Mouse (Mus musculus): ENCODE measurements at regions not wholly inside any gene's neighbourhood (a gene's known extent, or its start where the extent isn't known, plus 50 kb on each side); places are given as distances from the start of the nearest gene placed in this dataset.

GRCm38 (mm10) chr16:78877941-78878340, 52.8 kb upstream of the Chodl start:
- no peak for DNase-seq (ENCODE audit: low spot score)
- H3K4me1 ChIP-seq (ENCODE audit: insufficient read depth, low read depth, low read length): no peaks in the 10 kb centered on the region
- no peaks in the 10 kb centered on the region for H3K36me3 ChIP-seq (replicated peaks)
- no peak overlapping the region for H3K4me3 ChIP-seq (ENCODE audit: low read depth, low read length)
- peaks cover 6% of the 10 kb centered on the region; the same call in 1 of the 2 replicates for H3K9me3 ChIP-seq (replicated peaks)
- TF ChIP-seq GATA1 (IDR thresholded peaks at IDR 0.05; ENCODE audit: borderline replicate concordance, low read length) (no peak), POLR2AphosphoS5 (IDR thresholded peaks at IDR 0.05; ENCODE audit: insufficient replicate concordance, low read depth, low read length) (no peak), CTCF (IDR thresholded peaks at IDR 0.05; ENCODE audit: low read depth, low read length) (no peak), GATA2 (IDR thresholded peaks at IDR 0.05; ENCODE audit: borderline replicate concordance, low read depth, low read length) (no peak), TAL1 (conservative IDR thresholded peaks at IDR 0.05; ENCODE audit: low read depth, low read length) (no peak)
- no peaks in the 10 kb centered on the region for H3K27me3 ChIP-seq (ENCODE audit: insufficient read depth, low read length)
- no peak for ATAC-seq (ENCODE audit: extremely low read depth, insufficient number of reproducible peaks, low FRiP score, poor library complexity, severe bottlenecking)

DNA sequence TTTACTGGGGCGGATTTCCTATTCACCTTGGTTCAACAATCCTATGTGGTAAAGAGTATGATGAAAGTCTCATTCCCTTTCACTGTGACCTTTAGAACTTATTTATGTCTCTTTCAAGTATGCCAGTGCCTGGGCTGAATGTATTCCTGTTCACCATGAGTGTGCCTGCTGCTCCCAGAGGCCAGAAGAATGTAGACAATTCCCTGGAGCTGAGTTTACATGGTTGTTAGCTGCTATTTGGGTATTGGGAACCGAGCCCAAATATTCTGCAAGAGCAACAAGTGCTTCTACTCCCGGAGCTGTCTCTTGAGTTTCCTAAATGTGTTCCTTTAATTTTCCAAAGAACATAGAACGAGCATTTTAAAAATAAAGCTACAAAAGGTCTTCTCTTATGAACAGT, 71.7 kb upstream of the Chodl start:
- ATAC-seq (ENCODE audit: extremely low read depth, insufficient number of reproducible peaks, low FRiP score, poor library complexity, severe bottlenecking): no peak
- no peak overlapping the region for H3K4me3 ChIP-seq (ENCODE audit: low read depth, low read length)
- no peak for TF ChIP-seq GATA2 (IDR thresholded peaks at IDR 0.05; ENCODE audit: borderline replicate concordance, low read depth, low read length)
- TF ChIP-seq GATA1 (IDR thresholded peaks at IDR 0.05; ENCODE audit: borderline replicate concordance, low read length): no peak
- no peak for TF ChIP-seq POLR2AphosphoS5 (IDR thresholded peaks at IDR 0.05; ENCODE audit: insufficient replicate concordance, low read depth, low read length)
- TF ChIP-seq CTCF (IDR thresholded peaks at IDR 0.05; ENCODE audit: low read depth, low read length): no peak
- TF ChIP-seq TAL1 (conservative IDR thresholded peaks at IDR 0.05; ENCODE audit: low read depth, low read length): no peak

GRCm38 (mm10) chr16:78830957-78831356, 99.8 kb upstream of the Chodl start:
- Histone ChIP-seq H3K9me3 (replicated peaks) (peaks cover 4% of the 10 kb centered on the region), H3K36me3 (replicated peaks) (no peaks in the 10 kb centered on the region), H3K4me3 (ENCODE audit: low read depth, low read length) (no peak overlapping the region), H3K4me1 (ENCODE audit: insufficient read depth, low read depth, low read length) (no peaks in the 10 kb centered on the region), H3K27me3 (ENCODE audit: insufficient read depth, low read length) (no peaks in the 10 kb centered on the region)
- no peak for DNase-seq (ENCODE audit: low spot score)
- ATAC-seq (ENCODE audit: extremely low read depth, insufficient number of reproducible peaks, low FRiP score, poor library complexity, severe bottlenecking): no peak
- TF ChIP-seq POLR2AphosphoS5 (IDR thresholded peaks at IDR 0.05; ENCODE audit: insufficient replicate concordance, low read depth, low read length) (no peak), TAL1 (conservative IDR thresholded peaks at IDR 0.05; ENCODE audit: low read depth, low read length) (no peak), GATA1 (IDR thresholded peaks at IDR 0.05; ENCODE audit: borderline replicate concordance, low read length) (no peak), GATA2 (IDR thresholded peaks at IDR 0.05; ENCODE audit: borderline replicate concordance, low read depth, low read length) (no peak), CTCF (IDR thresholded peaks at IDR 0.05; ENCODE audit: low read depth, low read length) (no peak)

More for the DNA sequence above, 71.7 kb upstream of the Chodl start:
- no peaks in the 10 kb centered on the region for H3K27me3 ChIP-seq (ENCODE audit: insufficient read depth, low read length)
- no peaks in the 10 kb centered on the region for H3K4me1 ChIP-seq (ENCODE audit: insufficient read depth, low read depth, low read length)
- peaks cover 6% of the 10 kb centered on the region; the same call in 1 of the 2 replicates for H3K9me3 ChIP-seq (replicated peaks)
- H3K36me3 ChIP-seq (replicated peaks): no peaks in the 10 kb centered on the region
- no peak for DNase-seq (ENCODE audit: low spot score)

DNA sequence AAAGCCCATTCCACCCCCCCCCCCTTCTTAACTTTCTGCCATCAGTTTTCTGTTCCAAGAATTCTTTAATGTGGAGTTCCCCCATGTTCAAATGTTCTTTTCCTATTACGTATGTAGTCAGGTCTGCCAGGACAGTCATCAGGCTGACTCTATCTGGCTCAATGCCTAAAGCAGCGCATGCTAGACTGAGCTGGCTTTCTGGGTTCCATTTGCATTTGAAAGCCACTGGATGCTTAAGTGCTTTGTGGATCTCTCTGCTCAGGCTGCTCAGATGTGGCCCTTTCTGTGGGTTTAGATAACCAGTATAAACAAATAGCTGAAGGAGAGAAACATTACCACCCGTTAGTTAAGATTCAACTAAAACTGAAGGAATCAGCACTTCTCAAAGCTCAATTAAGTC, 103.0 kb upstream of the Chodl start:
- Histone ChIP-seq H3K4me3 (ENCODE audit: low read depth, low read length) (no peak overlapping the region), H3K9me3 (replicated peaks) (peaks cover 6% of the 10 kb centered on the region), H3K36me3 (replicated peaks) (no peaks in the 10 kb centered on the region), H3K27me3 (ENCODE audit: insufficient read depth, low read length) (no peaks in the 10 kb centered on the region), H3K4me1 (ENCODE audit: insufficient read depth, low read depth, low read length) (no peaks in the 10 kb centered on the region)
- DNase-seq (ENCODE audit: low spot score): no peak
- no peak for TF ChIP-seq CTCF (IDR thresholded peaks at IDR 0.05; ENCODE audit: low read depth, low read length)
- no peak for TF ChIP-seq GATA2 (IDR thresholded peaks at IDR 0.05; ENCODE audit: borderline replicate concordance, low read depth, low read length)
- TF ChIP-seq TAL1 (conservative IDR thresholded peaks at IDR 0.05; ENCODE audit: low read depth, low read length): no peak
- no peak for TF ChIP-seq GATA1 (IDR thresholded peaks at IDR 0.05; ENCODE audit: borderline replicate concordance, low read length)
- TF ChIP-seq POLR2AphosphoS5 (IDR thresholded peaks at IDR 0.05; ENCODE audit: insufficient replicate concordance, low read depth, low read length): no peak
- ATAC-seq (ENCODE audit: extremely low read depth, insufficient number of reproducible peaks, low FRiP score, poor library complexity, severe bottlenecking): no peak

DNA sequence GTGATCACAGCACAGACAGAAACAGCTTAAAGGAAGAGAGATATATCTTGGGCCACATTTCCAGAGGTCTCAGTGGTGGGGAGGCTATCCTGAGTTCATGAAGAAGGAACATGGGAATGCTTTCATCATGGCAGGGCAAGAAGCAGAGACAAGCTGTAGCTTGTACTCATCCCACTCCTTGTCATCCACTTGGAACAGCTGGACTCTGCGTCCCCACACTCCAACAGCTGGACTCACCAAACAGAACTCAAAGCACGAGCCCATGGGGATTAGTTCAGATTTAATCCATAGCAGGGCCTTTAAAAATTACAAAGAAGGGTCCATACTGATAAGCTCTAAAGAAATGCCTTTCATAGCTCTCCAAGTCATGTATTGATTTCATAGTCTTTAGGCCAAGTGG, 140.7 kb upstream of the Chodl start:
- H3K4me3 ChIP-seq (ENCODE audit: low read depth, low read length): no peak overlapping the region
- H3K4me1 ChIP-seq (ENCODE audit: insufficient read depth, low read depth, low read length): no peaks in the 10 kb centered on the region
- H3K9me3 ChIP-seq (replicated peaks): peaks cover 7% of the 10 kb centered on the region; the same call in 1 of the 2 replicates
- no peak for DNase-seq (ENCODE audit: low spot score)
- no peaks in the 10 kb centered on the region for H3K36me3 ChIP-seq (replicated peaks)
- TF ChIP-seq POLR2AphosphoS5 (IDR thresholded peaks at IDR 0.05; ENCODE audit: insufficient replicate concordance, low read depth, low read length) (no peak), GATA2 (IDR thresholded peaks at IDR 0.05; ENCODE audit: borderline replicate concordance, low read depth, low read length) (no peak), GATA1 (IDR thresholded peaks at IDR 0.05; ENCODE audit: borderline replicate concordance, low read length) (no peak), CTCF (IDR thresholded peaks at IDR 0.05; ENCODE audit: low read depth, low read length) (no peak), TAL1 (conservative IDR thresholded peaks at IDR 0.05; ENCODE audit: low read depth, low read length) (no peak)
- no peaks in the 10 kb centered on the region for H3K27me3 ChIP-seq (ENCODE audit: insufficient read depth, low read length)
- no peak for ATAC-seq (ENCODE audit: extremely low read depth, insufficient number of reproducible peaks, low FRiP score, poor library complexity, severe bottlenecking)

DNA sequence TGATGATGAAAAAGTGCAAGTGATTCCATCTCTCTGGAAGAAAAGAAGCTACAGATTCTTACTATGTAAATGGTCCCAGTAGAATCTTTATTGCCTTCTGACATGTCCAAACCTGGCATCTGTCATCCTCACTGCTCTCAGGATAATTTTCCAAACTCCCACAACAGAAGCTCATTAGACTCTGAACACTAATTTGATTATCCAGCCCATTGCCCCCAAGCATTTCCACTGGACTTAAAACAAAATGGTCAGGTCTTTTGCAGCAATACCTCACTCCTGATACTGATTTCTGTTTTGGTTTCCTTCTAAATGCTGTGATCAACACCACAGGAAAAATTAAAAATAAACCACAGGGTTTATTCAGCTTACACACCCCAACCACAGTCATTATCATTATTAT, 171.5 kb upstream of the Chodl start:
- DNase-seq (ENCODE audit: low spot score): no peak
- TF ChIP-seq TAL1 (conservative IDR thresholded peaks at IDR 0.05; ENCODE audit: low read depth, low read length) (no peak), POLR2AphosphoS5 (IDR thresholded peaks at IDR 0.05; ENCODE audit: insufficient replicate concordance, low read depth, low read length) (no peak), GATA1 (IDR thresholded peaks at IDR 0.05; ENCODE audit: borderline replicate concordance, low read length) (no peak), GATA2 (IDR thresholded peaks at IDR 0.05; ENCODE audit: borderline replicate concordance, low read depth, low read length) (no peak), CTCF (IDR thresholded peaks at IDR 0.05; ENCODE audit: low read depth, low read length) (no peak)
- H3K9me3 ChIP-seq (replicated peaks): 0 out of 2 replicates have a peak, but pooled peaks cover 2% of the 10 kb centered on the region
- no peaks in the 10 kb centered on the region for H3K4me1 ChIP-seq (ENCODE audit: insufficient read depth, low read depth, low read length)
- no peaks in the 10 kb centered on the region for H3K36me3 ChIP-seq (replicated peaks)
- no peaks in the 10 kb centered on the region for H3K27me3 ChIP-seq (ENCODE audit: insufficient read depth, low read length)
- ATAC-seq (ENCODE audit: extremely low read depth, insufficient number of reproducible peaks, low FRiP score, poor library complexity, severe bottlenecking): no peak
- H3K4me3 ChIP-seq (ENCODE audit: low read depth, low read length): no peak overlapping the region

Data from G1E (cell line).